Mouse (Mus musculus): ENCODE results near the gene Sh2d4b. TPM values are rescaled to one million over a fixed set of nuclear protein-coding genes. Genes with fewer than 3 reads are reported as not detected.

The Sh2d4b gene
- polyA plus RNA-seq, 1 experiment: 0.62 TPM

DNA sequence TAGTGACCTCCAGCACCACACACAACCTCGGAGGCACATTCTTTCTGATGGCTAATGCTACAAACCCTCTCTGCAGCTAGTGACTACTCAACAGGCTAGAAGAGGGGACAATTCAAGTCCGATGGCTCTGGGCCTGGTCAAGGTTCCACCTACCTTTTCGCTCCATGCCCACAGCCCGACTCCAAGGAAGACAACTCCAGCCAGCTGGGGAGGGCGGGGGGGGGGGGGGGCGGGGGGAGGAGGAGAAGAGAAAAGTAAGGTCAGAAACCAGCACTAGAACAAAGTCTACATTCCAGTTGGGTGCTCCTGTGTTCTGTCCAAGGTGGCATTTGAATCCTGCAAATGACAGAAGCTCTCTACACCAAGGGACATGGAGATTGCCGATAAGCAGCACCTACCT, 25.4 kb upstream of the Sh2d4b start:
- Histone ChIP-seq H3K4me1 (ENCODE audit: control insufficient read depth, insufficient read depth, low read length) (no peaks in the 10 kb centered on the region), H3K27ac (ENCODE audit: insufficient read depth, low read length) (no peak overlapping the region)
- WGBS: 82% methylated on average over 5 of the region's 7 CpGs

DNA sequence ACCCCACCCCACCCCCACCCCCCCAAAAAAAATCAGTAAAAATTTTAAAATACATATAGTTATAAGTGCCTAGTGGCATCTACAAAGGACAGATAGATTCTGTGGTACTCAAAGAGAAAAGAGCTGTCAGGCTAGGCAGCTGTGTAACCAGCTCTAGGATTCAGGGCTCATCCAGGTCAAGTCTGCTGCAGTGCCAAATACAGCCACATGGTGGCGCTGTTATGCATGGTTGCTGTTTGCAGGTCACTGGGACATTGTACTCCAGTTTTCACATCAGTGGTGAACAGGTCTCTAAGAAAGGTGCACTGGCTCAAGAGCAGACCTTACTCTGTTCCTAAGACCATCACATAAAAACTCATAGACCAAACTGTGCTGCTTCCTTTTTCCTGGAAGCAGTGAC, 24.6 kb upstream of the Sh2d4b start:
- peak; percentile 74 to 88 for DNase-seq
- no peak overlapping the region for H3K4me3 ChIP-seq (replicated peaks; ENCODE audit: insufficient read depth, low read depth, low read length)
- H3K27me3 ChIP-seq (ENCODE audit: control insufficient read depth, insufficient read depth, low read length): no peaks in the 10 kb centered on the region
- H3K4me1 ChIP-seq (ENCODE audit: control insufficient read depth, insufficient read depth, low read length): no peaks in the 10 kb centered on the region
- TF ChIP-seq CTCF (IDR thresholded peaks at IDR 0.05; ENCODE audit: borderline replicate concordance, insufficient read depth, low read depth, low read length) (peak; percentile 97), POLR2A (IDR thresholded peaks at IDR 0.05; ENCODE audit: borderline replicate concordance, insufficient read depth, low read length) (no peak)
- H3K27ac ChIP-seq (ENCODE audit: insufficient read depth, low read length): no peak overlapping the region
- 0% methylated on average over 1 of the region's 1 CpGs for WGBS

More for the DNA sequence above, 25.4 kb upstream of the Sh2d4b start:
- no peak for DNase-seq
- TF ChIP-seq POLR2A (IDR thresholded peaks at IDR 0.05; ENCODE audit: borderline replicate concordance, insufficient read depth, low read length) (no peak), CTCF (IDR thresholded peaks at IDR 0.05; ENCODE audit: borderline replicate concordance, insufficient read depth, low read depth, low read length) (no peak)
- Histone ChIP-seq H3K4me3 (replicated peaks; ENCODE audit: insufficient read depth, low read depth, low read length) (no peak overlapping the region), H3K27me3 (ENCODE audit: control insufficient read depth, insufficient read depth, low read length) (no peaks in the 10 kb centered on the region)

DNA sequence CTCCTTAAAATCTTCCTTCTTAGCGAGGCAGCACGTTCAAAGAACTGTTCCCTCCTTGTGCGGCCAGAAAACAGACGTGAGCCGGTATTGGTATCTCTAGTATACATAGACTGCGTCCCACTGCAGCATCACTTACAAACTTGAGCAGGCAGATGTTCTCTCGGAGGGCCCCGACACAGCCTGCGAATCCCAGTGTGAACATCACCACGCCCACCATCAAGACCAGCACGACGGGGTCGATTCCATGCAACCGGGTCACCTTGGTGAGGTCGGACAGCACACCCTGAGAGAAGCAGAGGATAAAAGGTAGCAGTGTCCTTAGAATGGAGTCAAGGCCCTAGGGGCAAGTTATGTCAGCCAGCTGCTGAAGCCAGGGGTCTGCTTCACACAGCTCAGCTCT, 23.6 kb upstream of the Sh2d4b start:
- Histone ChIP-seq H3K27me3 (ENCODE audit: control insufficient read depth, insufficient read depth, low read length) (no peaks in the 10 kb centered on the region), H3K4me1 (ENCODE audit: control insufficient read depth, insufficient read depth, low read length) (no peaks in the 10 kb centered on the region), H3K4me3 (replicated peaks; ENCODE audit: insufficient read depth, low read depth, low read length) (no peak overlapping the region), H3K27ac (ENCODE audit: insufficient read depth, low read length) (no peak overlapping the region)
- TF ChIP-seq POLR2A (IDR thresholded peaks at IDR 0.05; ENCODE audit: borderline replicate concordance, insufficient read depth, low read length) (no peak), CTCF (IDR thresholded peaks at IDR 0.05; ENCODE audit: borderline replicate concordance, insufficient read depth, low read depth, low read length) (no peak)
- DNase-seq: no peak
- WGBS: 92% methylated on average over 15 of the region's 15 CpGs

DNA sequence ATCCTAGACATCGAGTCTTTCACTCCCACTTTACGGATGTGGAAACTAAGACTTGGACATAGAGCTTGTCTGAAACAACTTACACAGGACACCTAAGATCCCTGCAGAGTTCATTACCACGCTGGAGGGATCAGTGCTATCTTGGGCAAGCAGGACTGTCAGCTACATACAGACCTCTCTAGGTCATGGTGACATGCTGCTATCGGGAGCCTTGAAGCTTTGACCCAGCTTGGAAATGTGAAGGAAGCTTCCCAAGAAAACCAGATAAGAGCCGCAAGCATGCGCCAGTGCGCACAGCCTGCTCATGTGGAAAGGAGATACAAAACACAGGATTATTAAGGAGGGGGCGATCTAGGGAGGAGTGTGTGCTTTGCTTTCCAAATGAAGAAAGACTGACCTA, 22.8 kb upstream of the Sh2d4b start:
- Histone ChIP-seq H3K4me1 (ENCODE audit: control insufficient read depth, insufficient read depth, low read length) (no peaks in the 10 kb centered on the region), H3K27me3 (ENCODE audit: control insufficient read depth, insufficient read depth, low read length) (no peaks in the 10 kb centered on the region), H3K27ac (ENCODE audit: insufficient read depth, low read length) (no peak overlapping the region), H3K4me3 (replicated peaks; ENCODE audit: insufficient read depth, low read depth, low read length) (no peak overlapping the region)
- no peak for TF ChIP-seq CTCF (IDR thresholded peaks at IDR 0.05; ENCODE audit: borderline replicate concordance, insufficient read depth, low read depth, low read length)
- no peak for TF ChIP-seq POLR2A (IDR thresholded peaks at IDR 0.05; ENCODE audit: borderline replicate concordance, insufficient read depth, low read length)
- no peak for DNase-seq
- WGBS: 90% methylated on average over 8 of the region's 8 CpGs

DNA sequence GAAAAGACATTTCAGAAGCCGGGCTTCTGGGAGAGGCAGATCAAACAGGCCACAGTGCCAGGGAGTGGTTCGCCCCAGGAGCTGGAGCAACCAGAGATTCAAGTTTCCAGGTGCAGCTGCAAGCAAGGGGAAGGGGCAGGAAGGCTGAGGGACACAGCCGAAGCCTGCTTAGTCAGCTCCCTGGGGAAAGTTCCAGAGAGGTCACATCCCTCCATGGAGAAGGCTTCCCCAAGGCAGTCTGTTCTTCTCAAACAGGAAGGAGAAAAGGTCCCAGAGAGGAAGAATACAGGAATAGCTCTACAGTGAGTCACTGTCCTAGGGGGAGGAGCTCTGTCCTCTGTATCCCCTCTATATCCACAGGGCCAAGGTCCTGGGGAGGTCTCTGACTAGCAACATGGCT, 21.6 kb upstream of the Sh2d4b start:
- 78% methylated on average over 3 of the region's 3 CpGs for WGBS
- no peaks in the 10 kb centered on the region for H3K4me1 ChIP-seq (ENCODE audit: control insufficient read depth, insufficient read depth, low read length)
- no peak for TF ChIP-seq POLR2A (IDR thresholded peaks at IDR 0.05; ENCODE audit: borderline replicate concordance, insufficient read depth, low read length)
- TF ChIP-seq CTCF (IDR thresholded peaks at IDR 0.05; ENCODE audit: borderline replicate concordance, insufficient read depth, low read depth, low read length): no peak

DNA sequence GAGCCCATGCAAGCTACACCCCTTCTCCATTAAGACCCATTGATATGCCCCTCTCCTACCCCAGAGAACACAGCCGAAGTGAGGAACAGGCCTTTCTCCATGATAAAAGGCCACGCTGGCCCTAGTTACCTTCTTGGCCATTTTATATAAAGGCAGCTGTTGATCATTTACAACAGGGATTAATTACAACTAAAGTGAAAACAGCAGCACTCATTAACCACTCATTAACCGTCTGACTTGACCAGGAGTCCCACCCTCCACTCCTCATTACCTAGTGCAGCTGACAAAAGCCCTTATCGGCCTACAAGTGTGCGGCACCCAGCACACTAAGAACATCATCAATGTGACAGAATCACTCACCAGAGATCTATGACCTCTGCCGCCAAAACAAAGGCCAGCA, 20.6 kb upstream of the Sh2d4b start:
- H3K27me3 ChIP-seq (ENCODE audit: control insufficient read depth, insufficient read depth, low read length): no peaks in the 10 kb centered on the region
- H3K4me1 ChIP-seq (ENCODE audit: control insufficient read depth, insufficient read depth, low read length): no peaks in the 10 kb centered on the region
- 94% methylated on average over 6 of the region's 6 CpGs for WGBS
- no peak overlapping the region for H3K4me3 ChIP-seq (replicated peaks; ENCODE audit: insufficient read depth, low read depth, low read length)
- DNase-seq: no peak
- TF ChIP-seq CTCF (IDR thresholded peaks at IDR 0.05; ENCODE audit: borderline replicate concordance, insufficient read depth, low read depth, low read length) (no peak), POLR2A (IDR thresholded peaks at IDR 0.05; ENCODE audit: borderline replicate concordance, insufficient read depth, low read length) (no peak)
- no peak overlapping the region for H3K27ac ChIP-seq (ENCODE audit: insufficient read depth, low read length)

More for the DNA sequence above, 21.6 kb upstream of the Sh2d4b start:
- no peak overlapping the region for H3K4me3 ChIP-seq (replicated peaks; ENCODE audit: insufficient read depth, low read depth, low read length)
- no peak overlapping the region for H3K27ac ChIP-seq (ENCODE audit: insufficient read depth, low read length)
- H3K27me3 ChIP-seq (ENCODE audit: control insufficient read depth, insufficient read depth, low read length): no peaks in the 10 kb centered on the region
- no peak for DNase-seq

DNA sequence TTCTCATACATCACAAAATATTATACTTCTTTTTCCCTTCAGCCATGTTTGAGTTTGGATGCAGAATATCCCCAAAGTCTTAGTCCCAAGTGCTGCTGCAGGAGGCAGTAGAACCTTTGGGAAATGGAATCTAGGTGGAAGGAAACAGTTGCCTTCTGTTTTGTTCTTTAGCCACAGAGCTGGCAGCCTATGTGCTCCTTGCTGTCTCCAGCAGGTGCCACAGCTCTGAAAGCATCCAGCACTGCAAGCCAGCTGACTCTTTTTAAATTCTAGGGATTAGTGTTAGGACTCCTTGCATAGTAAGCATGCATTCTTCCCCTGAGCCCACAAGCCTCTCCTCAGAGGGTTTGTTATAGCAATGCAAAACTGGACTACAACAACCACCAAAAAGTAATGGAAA, 18.5 kb upstream of the Sh2d4b start:
- Histone ChIP-seq H3K4me1 (ENCODE audit: control insufficient read depth, insufficient read depth, low read length) (no peaks in the 10 kb centered on the region), H3K4me3 (replicated peaks; ENCODE audit: insufficient read depth, low read depth, low read length) (no peak overlapping the region), H3K27me3 (ENCODE audit: control insufficient read depth, insufficient read depth, low read length) (no peaks in the 10 kb centered on the region), H3K27ac (ENCODE audit: insufficient read depth, low read length) (no peak overlapping the region)
- TF ChIP-seq POLR2A (IDR thresholded peaks at IDR 0.05; ENCODE audit: borderline replicate concordance, insufficient read depth, low read length): no peak
- no peak for DNase-seq

DNA sequence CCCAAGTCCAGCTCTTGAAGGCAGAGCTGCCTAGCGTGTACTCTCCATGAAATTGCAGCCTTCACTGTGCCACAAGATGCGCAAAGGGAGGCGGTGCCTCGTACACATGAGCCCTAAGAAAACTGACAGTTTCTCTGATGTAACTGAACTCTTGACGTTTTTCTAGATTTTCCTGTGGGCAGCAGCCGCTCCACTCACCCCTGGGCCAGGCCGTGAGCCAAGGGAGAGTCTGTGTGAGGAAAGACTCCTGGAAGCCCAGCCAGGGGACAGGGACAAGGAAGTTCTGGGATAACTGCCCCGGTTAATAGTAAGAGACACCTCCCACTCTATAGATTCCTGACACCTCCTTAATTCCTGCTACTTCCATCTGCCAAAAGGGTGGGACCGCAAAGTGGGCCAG, 15.7 kb upstream of the Sh2d4b start:
- no peak overlapping the region for H3K4me3 ChIP-seq (replicated peaks; ENCODE audit: insufficient read depth, low read depth, low read length)
- no peaks in the 10 kb centered on the region for H3K27me3 ChIP-seq (ENCODE audit: control insufficient read depth, insufficient read depth, low read length)
- no peak overlapping the region for H3K27ac ChIP-seq (ENCODE audit: insufficient read depth, low read length)
- H3K4me1 ChIP-seq (ENCODE audit: control insufficient read depth, insufficient read depth, low read length): no peaks in the 10 kb centered on the region
- 87% methylated on average over 9 of the region's 9 CpGs for WGBS
- no peak for DNase-seq
- no peak for TF ChIP-seq CTCF (IDR thresholded peaks at IDR 0.05; ENCODE audit: borderline replicate concordance, insufficient read depth, low read depth, low read length)
- no peak for TF ChIP-seq POLR2A (IDR thresholded peaks at IDR 0.05; ENCODE audit: borderline replicate concordance, insufficient read depth, low read length)
